Mouse (Mus musculus) hindbrain, embryonic 16.5 days (tissue): ENCODE data around the gene Rprd1b. TPM values are rescaled to one million over a fixed set of nuclear protein-coding genes. Genes with fewer than 3 reads are reported as not detected.

Experiments
- ATAC-seq: fragments of 200-750 bp; cut with Nextera tagmentation; 2 replicates; pipeline ENCODE4 v1.8.0; 2017; ENCODE audit warnings: moderate TSS enrichment, moderate library complexity
- H3K27ac ChIP-seq: fragments of 300-500 bp; sonication (generic); 2 replicates; pipeline ENCODE4 v1.5.1; 2014; ENCODE audit warnings: low read depth, mild to moderate bottlenecking, control low read depth, low read length, moderate library complexity
- H3K27me3 ChIP-seq: fragments of 300-500 bp; sonication (generic); replicated peaks from 2 replicates; pipeline ENCODE4 v1.6.1; 2014; ENCODE audit warnings: low read length; ENCODE audit not compliant: control insufficient read depth, insufficient read depth
- H3K36me3 ChIP-seq: fragments of 300-500 bp; sonication (generic); 2 replicates; pipeline ENCODE4 v1.6.1; 2014; ENCODE audit warnings: mild to moderate bottlenecking, low read length, moderate library complexity, mixed read lengths; ENCODE audit not compliant: control insufficient read depth, insufficient read depth
- H3K4me1 ChIP-seq: fragments of 300-500 bp; sonication (generic); 2 replicates; pipeline ENCODE4 v1.6.1; 2014; ENCODE audit warnings: low read depth, low read length; ENCODE audit not compliant: control insufficient read depth, insufficient read depth
- H3K4me2 ChIP-seq: fragments of 300-500 bp; sonication (generic); 2 replicates; pipeline ENCODE4 v1.6.1; 2014; ENCODE audit warnings: mild to moderate bottlenecking, low read length, control low read depth, moderate library complexity
- H3K4me3 ChIP-seq: fragments of 300-500 bp; sonication (generic); 2 replicates; pipeline ENCODE4 v1.5.1; 2014; ENCODE audit warnings: mild to moderate bottlenecking, low read length, control low read depth, moderate library complexity
- H3K9ac ChIP-seq: fragments of 300-500 bp; sonication (generic); 2 replicates; pipeline ENCODE4 v1.6.1; 2014; ENCODE audit warnings: low read depth, mild to moderate bottlenecking, control low read depth, low read length, moderate library complexity
- H3K9me3 ChIP-seq: fragments of 300-500 bp; sonication (generic); 2 replicates; pipeline ENCODE4 v1.6.1; 2014; ENCODE audit warnings: mild to moderate bottlenecking, low read length, moderate library complexity; ENCODE audit not compliant: control insufficient read depth
- WGBS: fragments of 180-500 bp; shearing (Covaris S2); extraction: QIAGEN DNeasy Blood & Tissue Kit; methylation state at CpG from one replicate; pipeline ENCODE4 v1.1.7; 2014; 5-methylcytosine and 5-hydroxymethylcytosine counted together
- polyA plus RNA-seq: library from polyadenylated mRNA; unstranded; fragments of >200 nt; fragmentation: Nextera tagmentation; extraction: Ambion mirVana; gene quantifications from 2 replicates; pipeline ENCODE4 v1.2.1, GENCODE M21; 2015

Rprd1b gene
- polyA plus RNA-seq, 1 experiment from 2014 or later = 30.0 TPM

GRCm38 (mm10) chr2:158151077-158151476, 122.8 kb downstream of the Rprd1b start:
- WGBS = 95% methylated on average over 3 of the region's 3 CpGs
- H3K4me3 ChIP-seq = no peak overlapping the region
- no peak overlapping the region for H3K9ac ChIP-seq
- H3K27ac ChIP-seq = no peak overlapping the region
- H3K9me3 ChIP-seq = no peaks in the 10 kb centered on the region; the same call in 1 of the 2 replicates
- no peaks in the 10 kb centered on the region for H3K36me3 ChIP-seq
- H3K4me1 ChIP-seq = peaks cover 2% of the 10 kb centered on the region
- no peak overlapping the region for H3K4me2 ChIP-seq
- no peaks in the 10 kb centered on the region; the same call in 1 of the 2 replicates for H3K27me3 ChIP-seq
- no peak for ATAC-seq

- Histone ChIP-seq H3K4me3 (no peak overlapping the region), H3K36me3 (no peaks in the 10 kb centered on the region), H3K27me3 (no peaks in the 10 kb centered on the region), H3K4me1 (no peaks in the 10 kb centered on the region; the same call in 1 of the 2 replicates), H3K4me2 (no peak overlapping the region), H3K27ac (no peak overlapping the region), H3K9me3 (no peaks in the 10 kb centered on the region; the same call in 1 of the 2 replicates), H3K9ac (no peak overlapping the region)
- WGBS = 47% methylated on average over 6 of the region's 6 CpGs
- ATAC-seq = no peak
These were observed 124.5 kb downstream of the Rprd1b start for GRCm38 (mm10) chr2:158152685-158153309.

- no peaks in the 10 kb centered on the region for H3K36me3 ChIP-seq
- H3K9ac ChIP-seq = peak overlapping the region; percentile 35
These were observed 125.5 kb downstream of the Rprd1b start for GRCm38 (mm10) chr2:158153728-158154343.

GRCm38 (mm10) chr2:158154641-158155040, 126.3 kb downstream of the Rprd1b start:
- H3K36me3 ChIP-seq = no peaks in the 10 kb centered on the region
- H3K4me2 ChIP-seq = no peak overlapping the region
- H3K27ac ChIP-seq = no peak overlapping the region
- H3K9me3 ChIP-seq = no peaks in the 10 kb centered on the region; the same call in 1 of the 2 replicates
- no peak for ATAC-seq
- H3K27me3 ChIP-seq = no peaks in the 10 kb centered on the region
- WGBS = 49% methylated on average over 8 of the region's 8 CpGs
- H3K4me1 ChIP-seq = no peaks in the 10 kb centered on the region; the same call in 1 of the 2 replicates
- no peak overlapping the region for H3K9ac ChIP-seq
- no peak overlapping the region for H3K4me3 ChIP-seq

More at GRCm38 (mm10) chr2:158153728-158154343, 125.5 kb downstream of the Rprd1b start:
- H3K27me3 ChIP-seq = no peaks in the 10 kb centered on the region
- WGBS = 2% methylated on average over 22 of the region's 22 CpGs
- no peak overlapping the region for H3K27ac ChIP-seq
- H3K9me3 ChIP-seq = no peaks in the 10 kb centered on the region; the same call in 1 of the 2 replicates
- ATAC-seq = peak; percentile 34; the same call in 1 of the 2 replicates
- H3K4me3 ChIP-seq = peak overlapping the region; percentile 35
- H3K4me1 ChIP-seq = no peaks in the 10 kb centered on the region; the same call in 1 of the 2 replicates
- H3K4me2 ChIP-seq = peak overlapping the region; percentile 65

GRCm38 (mm10) chr2:158155101-158155500, 126.8 kb downstream of the Rprd1b start:
- H3K4me2 ChIP-seq = no peak overlapping the region
- H3K36me3 ChIP-seq = no peaks in the 10 kb centered on the region
- no peaks in the 10 kb centered on the region; the same call in 1 of the 2 replicates for H3K9me3 ChIP-seq
- WGBS = 88% methylated on average over 7 of the region's 7 CpGs
- ATAC-seq = no peak
- no peaks in the 10 kb centered on the region for H3K27me3 ChIP-seq
- no peak overlapping the region for H3K4me3 ChIP-seq
- no peak overlapping the region for H3K9ac ChIP-seq
- H3K27ac ChIP-seq = no peak overlapping the region
- H3K4me1 ChIP-seq = no peaks in the 10 kb centered on the region; the same call in 1 of the 2 replicates

GRCm38 (mm10) chr2:158155615-158156014, 127.3 kb downstream of the Rprd1b start:
- 70% methylated on average over 2 of the region's 2 CpGs for WGBS

GRCm38 (mm10) chr2:158156487-158156886, 128.2 kb downstream of the Rprd1b start:
- no peak overlapping the region for H3K27ac ChIP-seq
- H3K27me3 ChIP-seq = no peaks in the 10 kb centered on the region
- H3K4me1 ChIP-seq = no peaks in the 10 kb centered on the region; the same call in 1 of the 2 replicates
- H3K36me3 ChIP-seq = no peaks in the 10 kb centered on the region
- H3K4me2 ChIP-seq = no peak overlapping the region
- no peak for ATAC-seq
- H3K9me3 ChIP-seq = no peaks in the 10 kb centered on the region
- H3K4me3 ChIP-seq = no peak overlapping the region
- 95% methylated on average over 9 of the region's 9 CpGs for WGBS
- H3K9ac ChIP-seq = no peak overlapping the region

More at GRCm38 (mm10) chr2:158155615-158156014, 127.3 kb downstream of the Rprd1b start:
- no peak for ATAC-seq
- H3K4me3 ChIP-seq = no peak overlapping the region
- no peaks in the 10 kb centered on the region for H3K36me3 ChIP-seq
- H3K4me2 ChIP-seq = no peak overlapping the region
- no peaks in the 10 kb centered on the region; the same call in 1 of the 2 replicates for H3K4me1 ChIP-seq
- H3K27me3 ChIP-seq = no peaks in the 10 kb centered on the region
- H3K9ac ChIP-seq = no peak overlapping the region
- no peaks in the 10 kb centered on the region; the same call in 1 of the 2 replicates for H3K9me3 ChIP-seq
- H3K27ac ChIP-seq = no peak overlapping the region

- Histone ChIP-seq H3K9me3 (no peaks in the 10 kb centered on the region), H3K4me3 (no peak overlapping the region), H3K36me3 (no peaks in the 10 kb centered on the region), H3K27ac (no peak overlapping the region), H3K4me2 (no peak overlapping the region), H3K9ac (no peak overlapping the region), H3K27me3 (no peaks in the 10 kb centered on the region), H3K4me1 (no peaks in the 10 kb centered on the region; the same call in 1 of the 2 replicates)
- WGBS = 46% methylated on average over 8 of the region's 8 CpGs
- no peak for ATAC-seq
These were observed 129.4 kb downstream of the Rprd1b start for GRCm38 (mm10) chr2:158157654-158158053.
